Mouse (Mus musculus) lung, postnatal 36 days (tissue): ENCODE measurements at regions not wholly inside any gene's neighbourhood (a gene's known extent, or its start where the extent isn't known, plus 50 kb on each side); places are given as distances from the start of the nearest gene placed in this dataset.
A peak's percentile ranks its signal among the peaks of the same experiment; 100 is the strongest.
"Not testable (repeated sequence)": the region's sequence is repeated elsewhere in the genome, so short reads cannot be mapped to it uniquely, and the experiment has no call there.

ENCODE experiments used
- DNase-seq: peaks from one replicate; pipeline ENCODE4 v3.0.0; 2022; ENCODE audit warnings: mixed read lengths

GRCm38 (mm10) chr10:119146342-119146741, 93.5 kb downstream of the Cand1 start:
- no peak for DNase-seq

DNA sequence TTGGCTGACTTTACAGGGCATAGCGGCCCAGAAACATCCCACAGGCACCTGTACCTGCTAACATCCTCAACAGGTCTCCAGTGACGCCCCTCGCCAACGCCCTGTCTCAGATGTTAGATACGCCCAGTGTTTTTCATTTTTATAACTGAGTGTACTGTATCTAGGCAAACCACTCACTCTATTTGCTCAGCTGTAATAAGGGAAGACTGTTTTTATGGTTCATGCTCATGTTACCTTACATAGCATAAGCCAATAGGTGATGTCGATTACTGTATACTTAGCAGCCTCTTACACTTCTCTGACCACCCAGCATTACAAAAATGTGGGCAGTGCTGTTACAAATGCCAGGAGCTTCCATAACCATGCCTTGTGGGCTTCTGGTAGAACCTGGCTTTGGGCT, 97.0 kb downstream of the Cand1 start:
- DNase-seq: peak; percentile 24

DNA sequence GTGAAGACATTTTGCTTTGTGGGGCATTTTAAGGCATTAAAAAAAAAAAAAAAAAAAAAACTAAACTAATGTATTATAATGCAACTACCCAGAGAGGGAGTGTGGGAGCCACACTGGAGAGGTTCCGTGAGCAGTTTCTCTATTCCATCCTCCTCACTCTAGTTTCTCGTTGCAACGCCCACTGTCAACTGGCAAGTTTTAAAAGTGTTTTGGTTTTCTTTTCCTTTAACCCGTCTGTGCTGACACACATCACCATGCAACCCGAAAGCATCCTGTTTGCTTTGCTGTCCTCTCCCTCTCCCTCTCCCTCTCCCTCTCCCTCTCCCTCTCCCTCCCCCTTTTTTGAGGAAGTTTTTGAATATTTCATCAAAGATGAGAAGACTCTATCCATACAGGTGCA, 97.5 kb downstream of the Cand1 start:
- no peak for DNase-seq

DNA sequence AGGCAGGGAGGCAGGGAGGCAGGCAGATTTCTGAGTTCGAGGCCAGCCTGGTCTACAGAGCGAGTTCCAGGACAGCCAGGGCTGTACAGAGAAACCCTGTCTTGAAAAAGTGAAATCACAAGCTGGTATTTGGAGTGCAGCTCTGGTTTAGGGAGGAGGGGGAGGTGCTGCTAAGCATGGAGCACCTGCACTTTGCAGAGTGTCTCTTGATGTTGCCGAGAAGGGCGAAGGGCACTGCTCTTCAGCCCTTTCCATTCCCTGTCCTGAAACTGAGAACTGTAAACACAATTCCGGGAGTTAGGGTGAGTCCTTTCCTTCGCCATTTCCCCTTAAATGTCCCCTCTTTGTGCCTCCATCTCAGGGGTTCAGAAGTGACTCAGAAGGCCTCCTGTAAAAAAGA, 101.6 kb downstream of the Cand1 start:
- no peak for DNase-seq

GRCm38 (mm10) chr10:119135489-119135924, 104.3 kb downstream of the Cand1 start:
- DNase-seq: no peak

- DNase-seq: no peak
These were observed 104.9 kb downstream of the Cand1 start for GRCm38 (mm10) chr10:119134797-119135488.

GRCm38 (mm10) chr10:119131977-119132376, 107.9 kb downstream of the Cand1 start:
- DNase-seq: no peak

- DNase-seq: no peak
These were observed 109.2 kb downstream of the Cand1 start for GRCm38 (mm10) chr10:119130676-119131075.

- DNase-seq: no peak
These were observed 111.8 kb downstream of the Cand1 start for GRCm38 (mm10) chr10:119128035-119128434.

GRCm38 (mm10) chr10:119123517-119123916, 116.3 kb downstream of the Cand1 start:
- DNase-seq: no peak

- DNase-seq: no peak
These were observed 117.5 kb downstream of the Cand1 start for GRCm38 (mm10) chr10:119122347-119122746.

DNA sequence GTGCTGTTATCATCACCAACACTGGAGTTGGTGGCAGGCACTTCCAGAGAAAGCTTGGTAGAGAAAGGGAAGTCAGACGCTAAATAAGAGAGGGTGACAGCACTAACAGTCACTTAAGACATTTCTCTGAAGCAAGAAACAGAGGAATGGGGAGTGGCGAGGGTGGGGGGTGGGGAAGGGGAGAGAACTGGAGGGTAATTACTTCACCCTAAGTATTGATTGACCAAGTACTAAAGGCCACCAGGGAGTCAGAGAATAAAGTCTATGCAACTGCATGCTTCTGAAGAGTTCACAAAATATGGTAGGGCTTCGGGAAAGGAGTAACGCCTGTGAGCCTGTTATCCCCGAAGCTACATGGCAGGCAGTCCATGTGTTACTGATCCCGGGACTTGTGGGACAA, 118.3 kb downstream of the Cand1 start:
- DNase-seq: no peak

GRCm38 (mm10) chr10:119116843-119117390, 122.9 kb downstream of the Cand1 start:
- DNase-seq: no peak

GRCm38 (mm10) chr10:119115200-119115599, 124.7 kb downstream of the Cand1 start:
- not testable (repeated sequence) for DNase-seq

- DNase-seq: peak; percentile 9
These were observed 125.2 kb downstream of the Cand1 start for GRCm38 (mm10) chr10:119114653-119115052.

- no peak for DNase-seq
These were observed 128.0 kb downstream of the Cand1 start for GRCm38 (mm10) chr10:119111886-119112285.

- no peak for DNase-seq
These were observed 128.4 kb downstream of the Cand1 start for GRCm38 (mm10) chr10:119111409-119111808.

- DNase-seq: no peak
These were observed 129.2 kb downstream of the Cand1 start for GRCm38 (mm10) chr10:119110614-119111013.

DNA sequence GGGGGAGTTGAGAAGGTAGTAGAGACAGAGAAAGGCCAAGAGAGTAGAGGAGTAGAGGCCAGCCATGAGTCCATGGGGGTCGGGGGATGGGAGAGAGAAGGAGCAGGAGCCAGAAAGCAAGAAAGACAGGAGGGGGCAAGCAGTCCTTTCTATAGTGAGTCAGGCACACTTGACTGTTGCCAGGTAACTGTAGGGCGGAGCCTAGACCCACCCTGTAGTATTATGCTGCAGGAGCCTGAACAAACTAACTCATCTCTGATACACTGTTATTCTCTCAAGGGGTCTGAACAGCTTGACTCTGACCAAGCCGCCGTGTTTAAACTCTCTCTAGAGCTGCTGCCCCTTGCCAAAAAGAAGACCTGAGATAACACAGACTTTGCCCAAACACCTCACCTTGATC, 130.6 kb downstream of the Cand1 start:
- peak; percentile 12 for DNase-seq

- no peak for DNase-seq
These were observed 132.1 kb downstream of the Cand1 start for GRCm38 (mm10) chr10:119107728-119108127.

- no peak for DNase-seq
These were observed 133.8 kb downstream of the Cand1 start for GRCm38 (mm10) chr10:119106105-119106504.

GRCm38 (mm10) chr10:119105279-119105881, 134.5 kb downstream of the Cand1 start:
- no peak for DNase-seq

- peak; percentile 22 for DNase-seq
These were observed 139.3 kb downstream of the Cand1 start for GRCm38 (mm10) chr10:119100511-119100910.

GRCm38 (mm10) chr10:119099092-119099792, 140.6 kb downstream of the Cand1 start:
- no peak for DNase-seq
